Mouse (Mus musculus) kidney, postnatal 36 days (tissue): Measurements from ENCODE around the gene Dusp1.

Source experiments
- DNase-seq, 2 experiments: peaks; one replicate each; pipeline ENCODE4 v3.0.0; 2021 to 2022; ENCODE audit warnings: mixed read lengths in 2 of 2

The Dusp1 gene

GRCm38 (mm10) chr17:26553033-26553432, 8.9 kb downstream of the Dusp1 start:
- DNase-seq, result no peak

DNA sequence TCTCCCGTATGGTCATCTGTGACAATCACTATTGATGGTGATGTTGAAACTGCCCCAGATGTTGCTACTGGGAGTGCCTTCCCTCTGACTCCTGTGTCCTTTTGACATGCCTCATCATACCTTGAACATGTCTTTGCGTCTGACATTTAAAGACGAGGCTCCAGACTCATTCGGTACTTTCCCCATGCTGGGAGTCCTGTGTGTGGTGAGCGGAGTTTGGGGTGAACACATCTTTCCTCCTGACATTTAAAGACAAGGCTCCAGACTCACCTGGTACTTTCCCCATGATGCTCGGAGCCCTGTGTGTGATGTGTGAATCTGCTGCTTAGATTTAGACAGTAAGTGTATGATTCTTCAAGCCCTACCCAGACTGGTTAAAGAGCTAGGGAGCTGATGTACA, 10.8 kb downstream of the Dusp1 start:
- DNase-seq, result no peak

- peak; percentile 40 to 71 for DNase-seq
Measured at GRCm38 (mm10) chr17:26549148-26549809, 12.6 kb downstream of the Dusp1 start.

DNA sequence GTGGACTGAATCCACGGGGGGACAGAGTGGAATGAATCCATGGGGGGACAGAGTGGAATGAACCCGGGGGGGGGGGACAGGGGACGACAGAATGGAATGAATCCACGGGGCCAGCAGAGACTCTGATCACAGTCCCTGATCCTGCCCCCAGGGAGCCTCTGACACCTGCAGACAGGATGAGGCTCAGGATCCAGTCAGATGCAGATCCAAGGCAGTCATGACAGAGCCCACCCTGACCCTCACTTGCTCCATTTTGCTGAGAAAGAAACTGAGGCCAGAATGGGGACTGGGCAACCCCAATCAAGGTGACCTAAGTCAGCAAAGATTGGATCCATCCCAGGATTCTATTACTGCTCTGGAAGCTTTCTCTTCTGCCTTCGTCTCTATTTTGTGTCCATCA, 13.4 kb downstream of the Dusp1 start:
- DNase-seq, result no peak

DNA sequence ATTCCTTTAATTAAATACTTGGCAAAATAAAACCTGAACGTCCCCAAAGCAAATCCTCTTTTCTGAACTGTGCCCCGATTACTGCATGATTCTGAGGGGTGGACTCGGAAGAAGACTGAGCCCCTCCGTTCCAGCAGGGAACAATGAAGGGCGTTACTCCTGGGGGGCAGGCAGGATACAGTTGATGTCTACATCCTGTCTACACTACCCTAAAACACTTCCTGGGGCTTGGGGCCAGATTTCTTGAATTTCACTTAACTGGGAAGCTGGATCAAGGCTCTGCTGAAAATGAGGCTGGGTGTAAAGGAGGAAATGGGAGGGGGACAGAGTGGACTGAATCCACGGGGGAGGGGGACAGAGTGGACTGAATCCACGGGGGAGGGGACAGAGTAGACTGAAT, 14.2 kb downstream of the Dusp1 start:
- DNase-seq, result peak; percentile 73 to 85

DNA sequence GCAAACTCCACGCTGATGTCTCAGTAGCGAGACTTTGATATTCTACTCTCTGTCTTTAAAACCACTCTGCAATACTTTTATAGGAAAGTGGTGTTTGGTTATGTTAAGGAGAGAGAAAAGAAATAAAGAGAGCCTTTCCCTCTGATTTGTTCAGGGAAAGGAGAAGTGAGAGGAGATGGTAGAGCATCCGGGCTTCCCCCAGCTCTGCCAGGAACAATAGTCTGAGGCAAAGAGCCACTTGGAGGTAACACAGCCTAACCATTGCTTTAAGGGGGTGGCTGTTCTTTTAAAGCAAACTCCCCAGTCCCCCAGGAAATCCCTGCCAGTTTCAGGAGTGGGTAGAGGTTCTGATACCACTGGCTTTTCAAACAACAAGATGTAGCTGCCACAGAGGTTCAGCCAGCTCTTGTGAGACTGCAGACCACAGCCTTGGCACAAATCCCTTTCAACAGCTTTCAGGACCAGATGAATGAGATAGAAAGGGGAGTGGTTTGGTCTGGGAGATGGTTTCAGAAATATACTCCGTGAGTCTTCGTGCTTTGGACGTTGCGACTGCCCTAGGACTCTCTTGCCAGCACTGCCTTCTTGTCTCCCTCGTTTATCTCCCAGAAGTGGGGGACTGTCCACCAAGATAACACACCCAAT, 17.5 kb downstream of the Dusp1 start:
- no peak for DNase-seq

DNA sequence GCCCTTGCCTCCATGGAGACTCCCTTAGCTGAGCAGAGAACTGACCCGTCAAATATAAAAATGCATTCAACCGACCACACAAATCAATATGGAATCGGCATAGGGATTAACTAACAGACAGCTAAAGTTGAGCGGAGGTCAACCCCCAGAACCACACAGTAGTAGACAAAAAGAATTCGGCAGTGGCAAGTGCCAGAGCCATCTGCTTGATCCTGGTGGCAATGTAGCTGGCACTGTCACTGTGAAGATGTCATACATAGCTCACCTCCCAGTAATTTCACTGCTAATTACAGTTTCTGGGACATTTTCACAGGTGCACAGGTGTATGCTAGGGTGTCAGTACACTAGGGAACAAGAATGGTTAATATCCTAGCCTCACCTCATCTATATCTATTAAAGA, 21.8 kb downstream of the Dusp1 start:
- no peak for DNase-seq

GRCm38 (mm10) chr17:26537722-26538471, 24.0 kb downstream of the Dusp1 start:
- peak in 1 of 2 experiments; percentile 45 for DNase-seq

GRCm38 (mm10) chr17:26535251-26536136, 26.4 kb downstream of the Dusp1 start:
- DNase-seq, result peak in 1 of 2 experiments; percentile 55

GRCm38 (mm10) chr17:26534695-26535094, 27.2 kb downstream of the Dusp1 start:
- no peak for DNase-seq

- DNase-seq, result peak in 1 of 2 experiments; percentile 25
Measured at GRCm38 (mm10) chr17:26533871-26534372, 28.0 kb downstream of the Dusp1 start.

GRCm38 (mm10) chr17:26532476-26533045, 29.4 kb downstream of the Dusp1 start:
- no peak for DNase-seq

GRCm38 (mm10) chr17:26531395-26532027, 30.4 kb downstream of the Dusp1 start:
- no peak for DNase-seq

- peak; percentile 46 to 73 for DNase-seq
Measured at GRCm38 (mm10) chr17:26530590-26531081, 31.3 kb downstream of the Dusp1 start.

GRCm38 (mm10) chr17:26529791-26530241, 32.1 kb downstream of the Dusp1 start:
- peak in 1 of 2 experiments; percentile 28 for DNase-seq

DNA sequence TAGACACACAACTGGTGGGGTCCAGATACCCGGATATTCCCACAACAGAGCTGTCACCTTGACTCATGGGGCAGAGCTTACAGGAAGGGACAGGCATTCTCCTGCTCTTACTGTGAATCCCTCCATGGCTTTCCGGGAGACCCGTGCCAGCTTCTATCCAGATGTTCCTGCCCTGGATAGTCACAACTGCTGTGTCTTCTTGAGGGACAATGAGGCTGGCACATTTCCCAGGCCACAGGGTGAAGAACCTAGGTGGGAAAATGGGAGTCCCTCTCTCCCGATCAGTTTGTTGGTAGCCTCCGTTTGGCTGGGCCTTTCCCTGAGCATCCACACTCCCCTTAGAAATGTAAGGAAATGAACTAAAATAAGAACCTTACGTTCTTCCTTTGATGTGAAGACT, 33.2 kb downstream of the Dusp1 start:
- DNase-seq, result peak in 1 of 2 experiments; percentile 21

- no peak for DNase-seq
Measured at GRCm38 (mm10) chr17:26527291-26527690, 34.6 kb downstream of the Dusp1 start.

GRCm38 (mm10) chr17:26525316-26525715, 36.6 kb downstream of the Dusp1 start:
- DNase-seq, result peak; percentile 37 to 60

- DNase-seq, result no peak
Measured at GRCm38 (mm10) chr17:26524801-26525200, 37.1 kb downstream of the Dusp1 start.

GRCm38 (mm10) chr17:26524316-26524715, 37.6 kb downstream of the Dusp1 start:
- no peak for DNase-seq

DNA sequence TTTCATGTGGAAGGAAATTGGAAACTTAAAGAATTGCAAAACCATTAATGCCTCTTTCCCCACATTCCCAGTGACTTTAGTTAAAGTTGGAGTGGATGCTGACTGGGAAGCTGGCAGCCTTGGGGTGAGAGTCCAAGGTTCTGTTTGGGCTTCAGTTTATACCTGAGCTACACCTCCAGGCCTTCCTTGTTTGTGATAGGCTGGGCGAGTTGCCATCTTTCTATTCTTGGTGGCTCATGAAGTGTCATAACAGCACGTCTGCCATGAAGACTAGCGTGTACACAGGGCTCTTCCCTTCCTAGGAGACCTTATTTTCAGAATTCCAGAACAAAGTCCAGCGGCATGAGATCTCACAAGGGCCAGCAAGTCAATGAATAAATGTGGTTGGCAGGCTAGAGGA, 39.2 kb downstream of the Dusp1 start:
- DNase-seq, result peak; percentile 89 to 95
